Mouse (Mus musculus) hindbrain, embryonic 14.5 days (tissue): ENCODE results near the gene Ankrd63. TPM values are rescaled to one million over a fixed set of nuclear protein-coding genes. Genes with fewer than 3 reads are reported as not detected.

Experiments
- ATAC-seq: fragments of 200-750 bp; cut with Nextera tagmentation; 2 replicates; pipeline ENCODE4 v1.8.0; 2017; ENCODE audit warnings: moderate number of reproducible peaks, mild to moderate bottlenecking, moderate TSS enrichment, moderate library complexity; ENCODE audit not compliant: low FRiP score
- DNase-seq: peaks from one replicate; pipeline ENCODE4 v3.0.0-alpha.2; 2015; ENCODE audit warnings: low spot score
- H3K27ac ChIP-seq: fragments of 300-500 bp; sonication (generic); 2 replicates; pipeline ENCODE4 v1.5.1; 2014; ENCODE audit warnings: mild to moderate bottlenecking, moderate library complexity
- H3K27me3 ChIP-seq: fragments of 300-500 bp; sonication (generic); 2 replicates; pipeline ENCODE4 v1.6.1; 2014; ENCODE audit warnings: mild to moderate bottlenecking, low read length, mixed read lengths; ENCODE audit not compliant: control insufficient read depth, insufficient read depth
- H3K36me3 ChIP-seq: fragments of 300-500 bp; sonication (generic); replicated peaks from 2 replicates; pipeline ENCODE4 v1.6.1; 2014; ENCODE audit not compliant: control insufficient read depth, insufficient read depth
- H3K4me1 ChIP-seq: fragments of 300-500 bp; sonication (generic); replicated peaks from 2 replicates; pipeline ENCODE4 v1.6.1; 2014; ENCODE audit warnings: antibody characterized with exemption, low read length, mixed read lengths; ENCODE audit not compliant: control insufficient read depth, insufficient read depth
- H3K4me2 ChIP-seq: fragments of 300-500 bp; sonication (generic); replicated peaks from 2 replicates; pipeline ENCODE4 v1.6.1; 2014; ENCODE audit warnings: mild to moderate bottlenecking, moderate library complexity
- H3K4me3 ChIP-seq: fragments of 300-500 bp; sonication (generic); replicated peaks from 2 replicates; pipeline ENCODE4 v1.5.1; 2014; ENCODE audit warnings: mild to moderate bottlenecking, low read length
- H3K9ac ChIP-seq: fragments of 300-500 bp; sonication (generic); 2 replicates; pipeline ENCODE4 v1.6.1; 2014
- H3K9me3 ChIP-seq: fragments of 300-500 bp; sonication (generic); 2 replicates; pipeline ENCODE4 v1.6.1; 2016; ENCODE audit warnings: low read length; ENCODE audit not compliant: control insufficient read depth
- WGBS: fragments of 180-500 bp; shearing (Covaris S2); extraction: QIAGEN DNeasy Blood & Tissue Kit; methylation state at CpG from one replicate; pipeline ENCODE4 v1.1.7; 2014; 5-methylcytosine and 5-hydroxymethylcytosine counted together
- polyA plus RNA-seq: library from polyadenylated mRNA; unstranded; fragments of >200 nt; fragmentation: Nextera tagmentation; extraction: Ambion mirVana; gene quantifications from 2 replicates; pipeline ENCODE4 v1.2.1, GENCODE M21; 2014

The Ankrd63 gene
- polyA plus RNA-seq, 1 experiment from 2014 or later, result not detected

GRCm38 (mm10) chr2:118709655-118710221, 6.0 kb upstream of the Ankrd63 start:
- peaks cover 78% of the 10 kb centered on the region for H3K27me3 ChIP-seq
- no peak overlapping the region for H3K9ac ChIP-seq
- WGBS, result 45% methylated on average over 4 of the region's 4 CpGs
- no peaks in the 10 kb centered on the region for H3K9me3 ChIP-seq
- no peak overlapping the region for H3K4me2 ChIP-seq
- peaks cover 9% of the 10 kb centered on the region for H3K4me1 ChIP-seq
- ATAC-seq (no peak), DNase-seq (no peak)
- H3K36me3 ChIP-seq, result no peaks in the 10 kb centered on the region
- H3K4me3 ChIP-seq, result no peak overlapping the region
- no peak overlapping the region for H3K27ac ChIP-seq

- peaks cover 91% of the 10 kb centered on the region for H3K27me3 ChIP-seq
- H3K27ac ChIP-seq, result no peak overlapping the region
- no peak overlapping the region for H3K4me3 ChIP-seq
- H3K36me3 ChIP-seq, result no peaks in the 10 kb centered on the region
- H3K9ac ChIP-seq, result no peak overlapping the region
- peaks cover 16% of the 10 kb centered on the region for H3K4me1 ChIP-seq
- H3K4me2 ChIP-seq, result no peak overlapping the region
- DNase-seq (no peak), ATAC-seq (no peak)
- 82% methylated on average over 4 of the region's 4 CpGs for WGBS
- H3K9me3 ChIP-seq, result no peaks in the 10 kb centered on the region
These were observed 4.7 kb upstream of the Ankrd63 start for GRCm38 (mm10) chr2:118708472-118708871.

- 6% methylated on average over 6 of the region's 6 CpGs for WGBS
- H3K27me3 ChIP-seq, result peaks cover 96% of the 10 kb centered on the region
- H3K9ac ChIP-seq, result no peak overlapping the region
- H3K36me3 ChIP-seq, result no peaks in the 10 kb centered on the region
- H3K4me1 ChIP-seq, result peaks cover 28% of the 10 kb centered on the region
- no peak overlapping the region for H3K27ac ChIP-seq
- ATAC-seq (no peak), DNase-seq (no peak)
- no peak overlapping the region for H3K4me3 ChIP-seq
- no peak overlapping the region for H3K4me2 ChIP-seq
- H3K9me3 ChIP-seq, result no peaks in the 10 kb centered on the region
These were observed 2.7 kb upstream of the Ankrd63 start for GRCm38 (mm10) chr2:118706436-118706835.

GRCm38 (mm10) chr2:118702883-118703761, 641 bp downstream of the Ankrd63 start:
- ATAC-seq (no peak; the same call in 1 of the 2 replicates), DNase-seq (no peak)
- H3K4me2 ChIP-seq, result peak overlapping the region; percentile 63
- under 1% methylated on average over 80 of the region's 93 CpGs for WGBS
- H3K36me3 ChIP-seq, result no peaks in the 10 kb centered on the region
- peak overlapping the region; percentile 26; the same call in 1 of the 2 replicates for H3K9ac ChIP-seq
- H3K4me3 ChIP-seq, result peak overlapping the region; percentile 34
- H3K27ac ChIP-seq, result no peak overlapping the region
- H3K27me3 ChIP-seq, result peaks cover 93% of the 10 kb centered on the region
- peaks cover 30% of the 10 kb centered on the region for H3K4me1 ChIP-seq
- H3K9me3 ChIP-seq, result no peaks in the 10 kb centered on the region

GRCm38 (mm10) chr2:118701971-118702882, 1.5 kb downstream of the Ankrd63 start:
- Histone ChIP-seq H3K9ac (no peak overlapping the region), H3K4me2 (peak overlapping the region; percentile 63), H3K4me1 (peaks cover 30% of the 10 kb centered on the region), H3K4me3 (peak overlapping the region; percentile 34), H3K9me3 (no peaks in the 10 kb centered on the region), H3K36me3 (no peaks in the 10 kb centered on the region), H3K27me3 (peaks cover 93% of the 10 kb centered on the region), H3K27ac (no peak overlapping the region)
- ATAC-seq, result no peak
- WGBS, result 2% methylated on average over 51 of the region's 51 CpGs
- DNase-seq, result no peak

GRCm38 (mm10) chr2:118701161-118701560, 2.6 kb downstream of the Ankrd63 start:
- Histone ChIP-seq H3K4me2 (no peak overlapping the region), H3K4me3 (no peak overlapping the region), H3K27ac (no peak overlapping the region), H3K4me1 (peaks cover 30% of the 10 kb centered on the region), H3K9ac (no peak overlapping the region), H3K27me3 (peaks cover 93% of the 10 kb centered on the region), H3K36me3 (no peaks in the 10 kb centered on the region; the same call in 1 of the 2 replicates), H3K9me3 (no peaks in the 10 kb centered on the region)
- ATAC-seq (no peak), DNase-seq (no peak)
- 9% methylated on average over 5 of the region's 5 CpGs for WGBS

- H3K27ac ChIP-seq, result no peak overlapping the region
- H3K4me1 ChIP-seq, result peaks cover 30% of the 10 kb centered on the region
- H3K27me3 ChIP-seq, result peaks cover 90% of the 10 kb centered on the region
- no peaks in the 10 kb centered on the region; the same call in 1 of the 2 replicates for H3K36me3 ChIP-seq
- H3K9ac ChIP-seq, result no peak overlapping the region
- 2% methylated on average over 32 of the region's 32 CpGs for WGBS
- no peak overlapping the region for H3K4me3 ChIP-seq
- ATAC-seq (no peak), DNase-seq (peak; percentile 78)
- peak overlapping the region; percentile 42 for H3K4me2 ChIP-seq
- H3K9me3 ChIP-seq, result no peaks in the 10 kb centered on the region
These were observed 3.3 kb downstream of the Ankrd63 start for GRCm38 (mm10) chr2:118700179-118701062.

GRCm38 (mm10) chr2:118697955-118698354, 5.8 kb downstream of the Ankrd63 start:
- peaks cover 68% of the 10 kb centered on the region for H3K27me3 ChIP-seq

More at GRCm38 (mm10) chr2:118697955-118698354, 5.8 kb downstream of the Ankrd63 start:
- peaks cover 10% of the 10 kb centered on the region for H3K36me3 ChIP-seq
- no peak overlapping the region for H3K27ac ChIP-seq
- no peak overlapping the region for H3K9ac ChIP-seq
- WGBS, result 47% methylated on average over 7 of the region's 7 CpGs
- no peak overlapping the region for H3K4me3 ChIP-seq
- no peak for DNase-seq
- peaks cover 13% of the 10 kb centered on the region for H3K4me1 ChIP-seq
- ATAC-seq, result no peak
- no peaks in the 10 kb centered on the region for H3K9me3 ChIP-seq
- H3K4me2 ChIP-seq, result no peak overlapping the region
